Mouse (Mus musculus): ENCODE results near the gene 2410131K14Rik.

GRCm38 (mm10) chr5:118223142-118223757, 21.8 kb upstream of the 2410131K14Rik start:
- no peak for TF ChIP-seq POLR2A (IDR thresholded peaks at IDR 0.05; ENCODE audit: control insufficient read depth in 1 of 2, insufficient read depth in 1 of 2, low read depth in 1 of 2, low read length in 2 of 2, poor library complexity in 1 of 2)
- TF ChIP-seq TBP (IDR thresholded peaks at IDR 0.05; ENCODE audit: low read depth, low read length): no peak
- no peak for TF ChIP-seq USF1 (IDR thresholded peaks at IDR 0.05; ENCODE audit: low read depth, low read length)
